Mouse (Mus musculus) mouse trophoblast stem cell (cell line): ENCODE measurements around the gene E030018B13Rik.

Experiments used
- in situ Hi-C, 2 experiments: fragments of 300-500 bp; cut with MseI, MboI; formaldehyde crosslinking; loops; 2 replicates in 1 of 2; 3 replicates in 1 of 2; pipeline ENCODE4 v1.15.1; 2025

The E030018B13Rik gene

GRCm38 (mm10) chr7:63917693-63918092, 1.0 kb downstream of the E030018B13Rik start:
- in situ Hi-C loops = no loop called here

GRCm38 (mm10) chr7:63918771-63919768, 2.4 kb downstream of the E030018B13Rik start:
- in situ Hi-C loops = no loop called here

GRCm38 (mm10) chr7:63921909-63922562, 5.4 kb downstream of the E030018B13Rik start:
- in situ Hi-C loops = no loop called here

- in situ Hi-C loops = no loop called here
These were observed 5.9 kb downstream of the E030018B13Rik start for GRCm38 (mm10) chr7:63922571-63922970.

GRCm38 (mm10) chr7:63922975-63923374, 6.3 kb downstream of the E030018B13Rik start:
- in situ Hi-C loops = no loop called here

- in situ Hi-C loops = no loop called here
These were observed 7.5 kb downstream of the E030018B13Rik start for GRCm38 (mm10) chr7:63924151-63924550.

GRCm38 (mm10) chr7:63924747-63925412, 8.2 kb downstream of the E030018B13Rik start:
- in situ Hi-C loops = loop anchor here in 1 of 2 experiments (25.0 kb wide), 1 partner anchor 163 kb away; no protein-coding TSS in a partner anchor

- in situ Hi-C loops = loop anchor here in 1 of 2 experiments (25.0 kb wide), 1 partner anchor 163 kb away; no protein-coding TSS in a partner anchor
These were observed 9.0 kb downstream of the E030018B13Rik start for GRCm38 (mm10) chr7:63925413-63926360.

- in situ Hi-C loops = loop anchor here in 1 of 2 experiments (25.0 kb wide), 1 partner anchor 164 kb away; no protein-coding TSS in a partner anchor
These were observed 9.8 kb downstream of the E030018B13Rik start for GRCm38 (mm10) chr7:63926492-63926891.

GRCm38 (mm10) chr7:63927121-63927520, 10.5 kb downstream of the E030018B13Rik start:
- in situ Hi-C loops = loop anchor here in 1 of 2 experiments (25.0 kb wide), 1 partner anchor 165 kb away; no protein-coding TSS in a partner anchor

- in situ Hi-C loops = loop anchor here in 1 of 2 experiments (25.0 kb wide), 1 partner anchor 167 kb away; no protein-coding TSS in a partner anchor
These were observed 12.4 kb downstream of the E030018B13Rik start for GRCm38 (mm10) chr7:63929080-63929479.

GRCm38 (mm10) chr7:63930132-63930531, 13.5 kb downstream of the E030018B13Rik start:
- in situ Hi-C loops = loop anchor here in 1 of 2 experiments (25.0 kb wide), 1 partner anchor 168 kb away; no protein-coding TSS in a partner anchor

GRCm38 (mm10) chr7:63930766-63931165, 14.1 kb downstream of the E030018B13Rik start:
- in situ Hi-C loops = loop anchor here in 1 of 2 experiments (25.0 kb wide), 1 partner anchor 168 kb away; no protein-coding TSS in a partner anchor

GRCm38 (mm10) chr7:63932461-63932860, 15.8 kb downstream of the E030018B13Rik start:
- in situ Hi-C loops = loop anchor here in 1 of 2 experiments (25.0 kb wide), 1 partner anchor 170 kb away; no protein-coding TSS in a partner anchor

- in situ Hi-C loops = loop anchor here in 1 of 2 experiments (25.0 kb wide), 1 partner anchor 172 kb away; no protein-coding TSS in a partner anchor
These were observed 17.2 kb downstream of the E030018B13Rik start for GRCm38 (mm10) chr7:63933905-63934304.

- in situ Hi-C loops = loop anchor here in 1 of 2 experiments (25.0 kb wide), 1 partner anchor 172 kb away; no protein-coding TSS in a partner anchor
These were observed 17.9 kb downstream of the E030018B13Rik start for GRCm38 (mm10) chr7:63934530-63934929.

- in situ Hi-C loops = loop anchor here in 1 of 2 experiments (25.0 kb wide), 1 partner anchor 173 kb away; no protein-coding TSS in a partner anchor
These were observed 19.1 kb downstream of the E030018B13Rik start for GRCm38 (mm10) chr7:63935809-63936187.

GRCm38 (mm10) chr7:63936188-63936985, 19.7 kb downstream of the E030018B13Rik start:
- in situ Hi-C loops = loop anchor here in 1 of 2 experiments (25.0 kb wide), 1 partner anchor 174 kb away; no protein-coding TSS in a partner anchor

- in situ Hi-C loops = loop anchor here in 1 of 2 experiments (25.0 kb wide), 1 partner anchor 175 kb away; no protein-coding TSS in a partner anchor
These were observed 20.3 kb downstream of the E030018B13Rik start for GRCm38 (mm10) chr7:63936986-63937235.
